Mouse (Mus musculus) spleen, adult 2 months (tissue): ENCODE measurements around the gene Urgcp.

Experiments
- CTCF ChIP-seq: fragments of 200-500 bp; IDR thresholded peaks from 2 replicates; pipeline ENCODE4 v1.5.1; 2011; ENCODE audit warnings: mild to moderate bottlenecking, inconsistent platforms; ENCODE audit not compliant: insufficient read depth, insufficient read length, insufficient replicate concordance; ENCODE audit errors: extremely low read depth
- POLR2A ChIP-seq: fragments of 200-500 bp; IDR thresholded peaks from 2 replicates; pipeline ENCODE4 v1.6.1; 2011; ENCODE audit warnings: low read depth, low read length, inconsistent platforms

DNA sequence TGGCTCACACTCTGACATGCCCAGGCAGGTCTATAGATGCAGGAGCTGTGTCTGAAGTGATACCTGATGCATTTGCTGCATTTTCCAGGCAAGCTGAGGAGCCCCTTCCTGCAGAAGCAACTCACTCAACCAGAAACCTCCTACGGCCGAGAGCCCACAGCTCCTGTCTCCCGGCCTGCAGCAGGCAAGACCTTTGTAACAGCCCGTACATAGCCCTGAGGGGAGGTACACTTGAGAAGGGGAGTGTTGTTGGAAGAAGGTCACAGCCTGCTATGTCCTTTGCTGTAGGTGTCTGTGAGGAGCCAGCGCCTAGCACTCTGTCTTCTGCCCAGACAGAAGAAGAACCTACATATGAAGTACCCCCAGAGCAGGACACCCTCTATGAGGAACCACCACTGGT lies 35.8 kb upstream of the Urgcp start:
- TF ChIP-seq CTCF (no peak), POLR2A (no peak)
